Mouse (Mus musculus): ENCODE measurements around the gene Ube4a. TPM values are rescaled to one million over a fixed set of nuclear protein-coding genes. Genes with fewer than 3 reads are reported as not detected.
"Not testable (repeated sequence)": the region's sequence is repeated elsewhere in the genome, so short reads cannot be mapped to it uniquely, and the experiment has no call there.

Ube4a gene
- polyA plus RNA-seq, 1 experiment: 37.4 TPM

DNA sequence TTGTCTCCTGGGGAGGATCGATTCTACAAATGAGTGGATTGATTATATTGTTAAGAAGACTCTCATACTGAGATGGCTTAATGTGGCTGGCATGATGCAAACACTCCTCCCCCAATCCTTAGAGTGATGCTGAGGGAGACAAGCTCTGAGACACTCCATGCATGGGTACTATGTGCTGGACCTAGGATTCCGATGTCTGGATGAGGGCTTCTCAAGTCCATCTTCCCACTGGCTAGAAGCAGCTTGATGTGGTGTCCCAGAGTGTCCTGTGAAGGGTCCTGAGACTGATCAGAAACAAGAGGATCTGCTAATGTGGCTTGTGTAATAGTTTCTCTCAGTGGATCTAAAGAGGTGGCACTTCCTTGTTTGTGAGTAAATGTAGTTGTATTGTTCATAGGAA lies 15.7 kb upstream of the Ube4a start:
- H3K9me3 ChIP-seq (replicated peaks; ENCODE audit: control insufficient read depth, insufficient read depth, low read length, poor library complexity, severe bottlenecking): no peaks in the 10 kb centered on the region
- TF ChIP-seq CTCF (IDR thresholded peaks at IDR 0.05; ENCODE audit: low read depth, low read length): no peak
- TF ChIP-seq EP300 (IDR thresholded peaks at IDR 0.05; ENCODE audit: insufficient read depth, low read depth, low read length): no peak
- no peak for TF ChIP-seq POLR2A (IDR thresholded peaks at IDR 0.05; ENCODE audit: insufficient read depth, low read length)
- no peak overlapping the region for H3K27ac ChIP-seq (ENCODE audit: insufficient read depth, low read length)
- H3K36me3 ChIP-seq (ENCODE audit: control insufficient read depth, insufficient read depth, low read length, poor library complexity, severe bottlenecking): no peaks in the 10 kb centered on the region
- no peak overlapping the region for H3K9ac ChIP-seq (ENCODE audit: low read depth, poor library complexity, severe bottlenecking)
- no peaks in the 10 kb centered on the region for H3K4me1 ChIP-seq (ENCODE audit: control insufficient read depth, insufficient read depth, low read length)
- no peak overlapping the region for H3K4me3 ChIP-seq (ENCODE audit: low read depth, low read length)
- no peaks in the 10 kb centered on the region for H3K27me3 ChIP-seq (ENCODE audit: control insufficient read depth, insufficient read depth, low read length, poor library complexity, severe bottlenecking)

DNA sequence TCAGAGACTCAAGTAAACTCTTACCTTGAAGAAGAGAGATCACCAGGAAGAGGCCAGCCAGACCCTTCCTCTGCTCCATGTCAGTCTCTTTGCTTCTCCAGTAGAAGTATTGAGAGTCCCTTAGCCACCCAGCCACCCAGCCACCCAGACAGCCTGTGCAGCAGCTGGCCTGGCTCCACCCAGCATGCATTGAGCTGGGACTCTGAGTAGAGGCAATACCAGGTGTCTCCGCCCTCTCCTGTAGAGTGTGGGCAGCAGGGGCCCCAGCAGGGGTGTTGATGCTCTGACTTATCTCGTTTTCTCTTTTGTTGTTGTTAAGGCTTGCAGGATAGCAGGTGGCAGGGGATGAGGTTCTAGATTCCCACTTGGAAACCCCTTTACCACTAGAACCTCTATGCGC lies 14.8 kb upstream of the Ube4a start, which contains the start of gene Cd3g:
Gene Cd3g (minus strand): TSS at position 190 of the 400 bp plus-strand sequence.
- no peaks in the 10 kb centered on the region for H3K36me3 ChIP-seq (ENCODE audit: control insufficient read depth, insufficient read depth, low read length, poor library complexity, severe bottlenecking)
- no peaks in the 10 kb centered on the region for H3K9me3 ChIP-seq (replicated peaks; ENCODE audit: control insufficient read depth, insufficient read depth, low read length, poor library complexity, severe bottlenecking)
- no peak within 1 kb of the TSS for H3K4me3 ChIP-seq (ENCODE audit: low read depth, low read length)
- no peaks in the 10 kb centered on the region for H3K27me3 ChIP-seq (ENCODE audit: control insufficient read depth, insufficient read depth, low read length, poor library complexity, severe bottlenecking)
- no peak within 1 kb of the TSS for H3K27ac ChIP-seq (ENCODE audit: insufficient read depth, low read length)
- no peak within 1 kb of the TSS for H3K9ac ChIP-seq (ENCODE audit: low read depth, poor library complexity, severe bottlenecking)
- TF ChIP-seq POLR2A (IDR thresholded peaks at IDR 0.05; ENCODE audit: insufficient read depth, low read length) (no peak), CTCF (IDR thresholded peaks at IDR 0.05; ENCODE audit: low read depth, low read length) (no peak), EP300 (IDR thresholded peaks at IDR 0.05; ENCODE audit: insufficient read depth, low read depth, low read length) (no peak)
- H3K4me1 ChIP-seq (ENCODE audit: control insufficient read depth, insufficient read depth, low read length): no peaks in the 10 kb centered on the region

DNA sequence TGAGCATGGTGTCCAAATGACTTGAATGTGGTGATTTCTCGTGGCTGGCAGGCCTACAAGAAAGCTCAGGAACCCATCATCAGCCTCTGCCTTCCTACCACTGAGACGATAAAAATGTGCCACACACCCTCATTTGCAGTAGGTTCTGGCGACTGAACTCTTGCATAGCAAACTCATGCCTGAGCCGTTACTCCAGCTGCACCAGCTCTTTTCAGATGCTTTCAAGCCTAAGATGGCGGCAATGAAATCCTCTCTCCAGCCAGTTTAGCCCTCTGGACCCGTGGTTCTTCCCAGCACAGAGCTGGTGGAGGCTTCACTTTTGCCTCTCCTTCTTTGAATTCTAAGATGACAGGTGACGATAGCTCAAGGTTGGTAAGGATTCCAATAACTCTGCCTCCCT lies 14.4 kb upstream of the Ube4a start:
- TF ChIP-seq POLR2A (IDR thresholded peaks at IDR 0.05; ENCODE audit: insufficient read depth, low read length) (no peak), CTCF (IDR thresholded peaks at IDR 0.05; ENCODE audit: low read depth, low read length) (no peak), EP300 (IDR thresholded peaks at IDR 0.05; ENCODE audit: insufficient read depth, low read depth, low read length) (no peak)
- no peaks in the 10 kb centered on the region for H3K27me3 ChIP-seq (ENCODE audit: control insufficient read depth, insufficient read depth, low read length, poor library complexity, severe bottlenecking)
- no peaks in the 10 kb centered on the region for H3K36me3 ChIP-seq (ENCODE audit: control insufficient read depth, insufficient read depth, low read length, poor library complexity, severe bottlenecking)

GRCm38 (mm10) chr9:44977813-44978212 lies 12.4 kb upstream of the Ube4a start:
- TF ChIP-seq EP300 (IDR thresholded peaks at IDR 0.05; ENCODE audit: insufficient read depth, low read depth, low read length) (no peak), CTCF (IDR thresholded peaks at IDR 0.05; ENCODE audit: low read depth, low read length) (no peak), POLR2A (IDR thresholded peaks at IDR 0.05; ENCODE audit: insufficient read depth, low read length) (no peak)
- no peak overlapping the region for H3K9ac ChIP-seq (ENCODE audit: low read depth, poor library complexity, severe bottlenecking)
- no peak overlapping the region for H3K4me3 ChIP-seq (ENCODE audit: low read depth, low read length)
- no peaks in the 10 kb centered on the region for H3K36me3 ChIP-seq (ENCODE audit: control insufficient read depth, insufficient read depth, low read length, poor library complexity, severe bottlenecking)
- H3K27ac ChIP-seq (ENCODE audit: insufficient read depth, low read length): no peak overlapping the region
- H3K4me1 ChIP-seq (ENCODE audit: control insufficient read depth, insufficient read depth, low read length): no peaks in the 10 kb centered on the region
- no peaks in the 10 kb centered on the region for H3K27me3 ChIP-seq (ENCODE audit: control insufficient read depth, insufficient read depth, low read length, poor library complexity, severe bottlenecking)
- H3K9me3 ChIP-seq (replicated peaks; ENCODE audit: control insufficient read depth, insufficient read depth, low read length, poor library complexity, severe bottlenecking): no peaks in the 10 kb centered on the region

More for the DNA sequence above, 14.4 kb upstream of the Ube4a start:
- H3K9ac ChIP-seq (ENCODE audit: low read depth, poor library complexity, severe bottlenecking): no peak overlapping the region
- H3K27ac ChIP-seq (ENCODE audit: insufficient read depth, low read length): no peak overlapping the region
- no peaks in the 10 kb centered on the region for H3K4me1 ChIP-seq (ENCODE audit: control insufficient read depth, insufficient read depth, low read length)
- H3K4me3 ChIP-seq (ENCODE audit: low read depth, low read length): no peak overlapping the region
- H3K9me3 ChIP-seq (replicated peaks; ENCODE audit: control insufficient read depth, insufficient read depth, low read length, poor library complexity, severe bottlenecking): no peaks in the 10 kb centered on the region

GRCm38 (mm10) chr9:44969450-44969849 lies 4.0 kb upstream of the Ube4a start:
- H3K4me1 ChIP-seq (ENCODE audit: control insufficient read depth, insufficient read depth, low read length): no peaks in the 10 kb centered on the region
- H3K27me3 ChIP-seq (ENCODE audit: control insufficient read depth, insufficient read depth, low read length, poor library complexity, severe bottlenecking): no peaks in the 10 kb centered on the region
- no peak overlapping the region for H3K9ac ChIP-seq (ENCODE audit: low read depth, poor library complexity, severe bottlenecking)

GRCm38 (mm10) chr9:44967763-44968162 lies 2.4 kb upstream of the Ube4a start:
- H3K4me3 ChIP-seq (ENCODE audit: low read depth, low read length); H3K36me3 ChIP-seq (ENCODE audit: control insufficient read depth, insufficient read depth, low read length, poor library complexity, severe bottlenecking); H3K27me3 ChIP-seq (ENCODE audit: control insufficient read depth, insufficient read depth, low read length, poor library complexity, severe bottlenecking); H3K4me1 ChIP-seq (ENCODE audit: control insufficient read depth, insufficient read depth, low read length); H3K27ac ChIP-seq (ENCODE audit: insufficient read depth, low read length); H3K9ac ChIP-seq (ENCODE audit: low read depth, poor library complexity, severe bottlenecking); H3K9me3 ChIP-seq (replicated peaks; ENCODE audit: control insufficient read depth, insufficient read depth, low read length, poor library complexity, severe bottlenecking): not testable (repeated sequence)

More at GRCm38 (mm10) chr9:44969450-44969849, 4.0 kb upstream of the Ube4a start:
- no peak for TF ChIP-seq CTCF (IDR thresholded peaks at IDR 0.05; ENCODE audit: low read depth, low read length)
- no peak for TF ChIP-seq EP300 (IDR thresholded peaks at IDR 0.05; ENCODE audit: insufficient read depth, low read depth, low read length)
- no peak for TF ChIP-seq POLR2A (IDR thresholded peaks at IDR 0.05; ENCODE audit: insufficient read depth, low read length)
- no peak overlapping the region for H3K27ac ChIP-seq (ENCODE audit: insufficient read depth, low read length)
- no peaks in the 10 kb centered on the region for H3K36me3 ChIP-seq (ENCODE audit: control insufficient read depth, insufficient read depth, low read length, poor library complexity, severe bottlenecking)
- H3K9me3 ChIP-seq (replicated peaks; ENCODE audit: control insufficient read depth, insufficient read depth, low read length, poor library complexity, severe bottlenecking): no peaks in the 10 kb centered on the region
- no peak overlapping the region for H3K4me3 ChIP-seq (ENCODE audit: low read depth, low read length)

Data from ES-Bruce4 (cell line).